Mouse (Mus musculus): ENCODE measurements around the gene Orc5. TPM values are rescaled to one million over a fixed set of nuclear protein-coding genes. Genes with fewer than 3 reads are reported as not detected.

The Orc5 gene
- polyA plus RNA-seq, 1 experiment from 2014 or later, result 51.2 TPM

GRCm38 (mm10) chr5:22557491-22558113 is 7.4 kb upstream of the Orc5 start:
- WGBS, result 94% methylated on average over 4 of the region's 4 CpGs
- no peak for DNase-seq (ENCODE audit: low spot score)
- Histone ChIP-seq H3K36me3 (no peaks in the 10 kb centered on the region), H3K27ac (no peak overlapping the region), H3K4me3 (no peak overlapping the region), H3K4me1 (no peaks in the 10 kb centered on the region), H3K27me3 (ENCODE audit: low read depth, poor library complexity, severe bottlenecking) (no peaks in the 10 kb centered on the region), H3K9me3 (replicated peaks) (no peaks in the 10 kb centered on the region)

- Histone ChIP-seq H3K9me3 (replicated peaks) (no peaks in the 10 kb centered on the region), H3K27me3 (ENCODE audit: low read depth, poor library complexity, severe bottlenecking) (no peaks in the 10 kb centered on the region), H3K36me3 (no peaks in the 10 kb centered on the region), H3K4me1 (no peaks in the 10 kb centered on the region), H3K27ac (no peak overlapping the region), H3K4me3 (no peak overlapping the region)
- no peak for DNase-seq (ENCODE audit: low spot score)
- 90% methylated on average over 4 of the region's 4 CpGs for WGBS
Measured at GRCm38 (mm10) chr5:22556713-22557112, 6.5 kb upstream of the Orc5 start.

GRCm38 (mm10) chr5:22552233-22552765 is 2.1 kb upstream of the Orc5 start:
- Histone ChIP-seq H3K27ac (no peak overlapping the region), H3K4me3 (no peak overlapping the region), H3K9me3 (replicated peaks) (no peaks in the 10 kb centered on the region), H3K36me3 (peaks cover 5% of the 10 kb centered on the region; the same call in 1 of the 2 replicates), H3K4me1 (peaks cover 10% of the 10 kb centered on the region; the same call in 1 of the 2 replicates), H3K27me3 (ENCODE audit: low read depth, poor library complexity, severe bottlenecking) (no peaks in the 10 kb centered on the region)
- WGBS, result 94% methylated on average over 14 of the region's 14 CpGs
- DNase-seq (ENCODE audit: low spot score), result no peak

- peak overlapping the region; percentile 92 for H3K27ac ChIP-seq
- WGBS, result 19% methylated on average over 11 of the region's 11 CpGs
- peak overlapping the region; percentile 75 for H3K4me3 ChIP-seq
- peaks cover 10% of the 10 kb centered on the region; the same call in 1 of the 2 replicates for H3K4me1 ChIP-seq
- DNase-seq (ENCODE audit: low spot score), result no peak
- H3K27me3 ChIP-seq (ENCODE audit: low read depth, poor library complexity, severe bottlenecking), result no peaks in the 10 kb centered on the region
- H3K9me3 ChIP-seq (replicated peaks), result no peaks in the 10 kb centered on the region
- H3K36me3 ChIP-seq, result peaks cover 29% of the 10 kb centered on the region
Measured at GRCm38 (mm10) chr5:22549366-22550032, 730 bp downstream of the Orc5 start.

- Histone ChIP-seq H3K27me3 (ENCODE audit: low read depth, poor library complexity, severe bottlenecking) (no peaks in the 10 kb centered on the region), H3K36me3 (peaks cover 38% of the 10 kb centered on the region), H3K4me1 (peaks cover 10% of the 10 kb centered on the region; the same call in 1 of the 2 replicates), H3K4me3 (peak overlapping the region; percentile 75; the same call in 1 of the 2 replicates), H3K27ac (no peak overlapping the region), H3K9me3 (replicated peaks) (no peaks in the 10 kb centered on the region)
- no peak for DNase-seq (ENCODE audit: low spot score)
- 88% methylated on average over 6 of the region's 6 CpGs for WGBS
Measured at GRCm38 (mm10) chr5:22548556-22549161, 1.6 kb downstream of the Orc5 start.

GRCm38 (mm10) chr5:22546536-22546935 is 3.7 kb downstream of the Orc5 start:
- WGBS, result 94% methylated on average over 5 of the region's 5 CpGs
- Histone ChIP-seq H3K36me3 (peaks cover 53% of the 10 kb centered on the region), H3K4me1 (peaks cover 10% of the 10 kb centered on the region; the same call in 1 of the 2 replicates), H3K4me3 (no peak overlapping the region), H3K27me3 (ENCODE audit: low read depth, poor library complexity, severe bottlenecking) (no peaks in the 10 kb centered on the region), H3K9me3 (replicated peaks) (no peaks in the 10 kb centered on the region), H3K27ac (no peak overlapping the region)
- DNase-seq (ENCODE audit: low spot score), result no peak

GRCm38 (mm10) chr5:22545305-22545704 is 4.9 kb downstream of the Orc5 start:
- no peak overlapping the region for H3K27ac ChIP-seq
- peaks cover 10% of the 10 kb centered on the region; the same call in 1 of the 2 replicates for H3K4me1 ChIP-seq
- no peaks in the 10 kb centered on the region for H3K27me3 ChIP-seq (ENCODE audit: low read depth, poor library complexity, severe bottlenecking)
- H3K9me3 ChIP-seq (replicated peaks), result no peaks in the 10 kb centered on the region
- H3K4me3 ChIP-seq, result no peak overlapping the region
- H3K36me3 ChIP-seq, result peaks cover 65% of the 10 kb centered on the region
- no peak for DNase-seq (ENCODE audit: low spot score)

GRCm38 (mm10) chr5:22542676-22543075 is 7.6 kb downstream of the Orc5 start:
- Histone ChIP-seq H3K4me1 (no peaks in the 10 kb centered on the region), H3K4me3 (no peak overlapping the region), H3K27ac (no peak overlapping the region), H3K36me3 (peaks cover 84% of the 10 kb centered on the region), H3K27me3 (ENCODE audit: low read depth, poor library complexity, severe bottlenecking) (no peaks in the 10 kb centered on the region), H3K9me3 (replicated peaks) (no peaks in the 10 kb centered on the region)
- 89% methylated on average over 2 of the region's 2 CpGs for WGBS
- DNase-seq (ENCODE audit: low spot score), result no peak

- H3K9me3 ChIP-seq (replicated peaks), result no peaks in the 10 kb centered on the region
- no peak overlapping the region for H3K27ac ChIP-seq
- no peak for DNase-seq (ENCODE audit: low spot score)
- no peaks in the 10 kb centered on the region for H3K4me1 ChIP-seq
- 93% methylated on average over 7 of the region's 7 CpGs for WGBS
- H3K27me3 ChIP-seq (ENCODE audit: low read depth, poor library complexity, severe bottlenecking), result no peaks in the 10 kb centered on the region
- H3K36me3 ChIP-seq, result peaks cover 80% of the 10 kb centered on the region
- no peak overlapping the region for H3K4me3 ChIP-seq
Measured at GRCm38 (mm10) chr5:22538996-22539600, 11.1 kb downstream of the Orc5 start.

GRCm38 (mm10) chr5:22536695-22537094 is 13.5 kb downstream of the Orc5 start:
- Histone ChIP-seq H3K4me1 (no peaks in the 10 kb centered on the region), H3K27ac (no peak overlapping the region), H3K4me3 (no peak overlapping the region), H3K9me3 (replicated peaks) (no peaks in the 10 kb centered on the region), H3K27me3 (ENCODE audit: low read depth, poor library complexity, severe bottlenecking) (no peaks in the 10 kb centered on the region), H3K36me3 (peaks cover 65% of the 10 kb centered on the region)
- no peak for DNase-seq (ENCODE audit: low spot score)
- 94% methylated on average over 1 of the region's 1 CpGs for WGBS

- peaks cover 59% of the 10 kb centered on the region for H3K36me3 ChIP-seq
- no peaks in the 10 kb centered on the region for H3K27me3 ChIP-seq (ENCODE audit: low read depth, poor library complexity, severe bottlenecking)
- H3K4me3 ChIP-seq, result no peak overlapping the region
- no peaks in the 10 kb centered on the region for H3K4me1 ChIP-seq
- WGBS, result 92% methylated on average over 5 of the region's 5 CpGs
- no peak overlapping the region for H3K27ac ChIP-seq
- DNase-seq (ENCODE audit: low spot score), result no peak
- H3K9me3 ChIP-seq (replicated peaks), result no peaks in the 10 kb centered on the region
Measured at GRCm38 (mm10) chr5:22532571-22532970, 17.7 kb downstream of the Orc5 start.

GRCm38 (mm10) chr5:22522612-22523011 is 27.6 kb downstream of the Orc5 start:
- Histone ChIP-seq H3K4me1 (no peaks in the 10 kb centered on the region), H3K36me3 (peaks cover 69% of the 10 kb centered on the region), H3K27ac (no peak overlapping the region), H3K4me3 (no peak overlapping the region), H3K27me3 (ENCODE audit: low read depth, poor library complexity, severe bottlenecking) (no peaks in the 10 kb centered on the region), H3K9me3 (replicated peaks) (no peaks in the 10 kb centered on the region)
- 96% methylated on average over 4 of the region's 4 CpGs for WGBS
- no peak for DNase-seq (ENCODE audit: low spot score)

- no peak for DNase-seq (ENCODE audit: low spot score)
- no peak overlapping the region for H3K4me3 ChIP-seq
- peaks cover 63% of the 10 kb centered on the region for H3K36me3 ChIP-seq
- WGBS, result 92% methylated on average over 2 of the region's 2 CpGs
- no peaks in the 10 kb centered on the region for H3K27me3 ChIP-seq (ENCODE audit: low read depth, poor library complexity, severe bottlenecking)
- no peaks in the 10 kb centered on the region for H3K9me3 ChIP-seq (replicated peaks)
- no peaks in the 10 kb centered on the region for H3K4me1 ChIP-seq
- no peak overlapping the region for H3K27ac ChIP-seq
Measured at GRCm38 (mm10) chr5:22519708-22520107, 30.5 kb downstream of the Orc5 start.

All from limb, embryonic 10.5 days (tissue).